Mouse (Mus musculus): Measurements from ENCODE around the gene Fxyd3.

GRCm38 (mm10) chr7:31076492-31076891, at the start of gene Fxyd3:
- TF ChIP-seq CTCF (IDR thresholded peaks at IDR 0.05; ENCODE audit: borderline replicate concordance, insufficient read depth, low read length), result no peak
- no peak for TF ChIP-seq POLR2A (IDR thresholded peaks at IDR 0.05; ENCODE audit: low read depth, low read length)
